Mouse (Mus musculus): Measurements from ENCODE around the gene Aqp6. TPM values are rescaled to one million over a fixed set of nuclear protein-coding genes. Genes with fewer than 3 reads are reported as not detected.

Gene Aqp6
- total RNA-seq, 1 experiment, result 0.36 TPM

- Histone ChIP-seq H3K9ac (ENCODE audit: insufficient read depth, low read depth, low read length, poor library complexity, severe bottlenecking) (no peak overlapping the region), H3K9me3 (ENCODE audit: control insufficient read depth, insufficient read depth, low read depth, low read length) (no peaks in the 10 kb centered on the region), H3K4me1 (ENCODE audit: control insufficient read depth in 2 of 2, insufficient read depth in 2 of 2, low read length in 2 of 2, poor library complexity in 1 of 2) (peaks cover 1 to 22% of the 10 kb centered on the region in 2 experiments; a peak in 2 of 4 replicates), H3K27ac (ENCODE audit: insufficient read depth, low read depth, low read length, poor library complexity, severe bottlenecking) (no peak overlapping the region), H3K4me3 (ENCODE audit: insufficient read depth in 1 of 2, low read depth in 1 of 2, low read length in 2 of 2, poor library complexity in 1 of 2, severe bottlenecking in 1 of 2) (no peak overlapping the region), H3K36me3 (ENCODE audit: control insufficient read depth, insufficient read depth, low read length, poor library complexity, severe bottlenecking) (no peaks in the 10 kb centered on the region)
- TF ChIP-seq MAFK (IDR thresholded peaks at IDR 0.05; ENCODE audit: insufficient read depth, low read depth, low read length) (no peak), CHD2 (IDR thresholded peaks at IDR 0.05; ENCODE audit: low read depth, low read length) (no peak)
- in situ Hi-C loops (cut with MboI; ENCODE audit: low sequenced_read_pairs in 2 of 2, unreplicated experiment in 2 of 2), result no loop called here
- no peak for DNase-seq (ENCODE audit: low read depth, low spot score)
Observed at GRCm38 (mm10) chr15:99605595-99605994, 4.4 kb downstream of the Aqp6 start.

- Histone ChIP-seq H3K9ac (ENCODE audit: insufficient read depth, low read depth, low read length, poor library complexity, severe bottlenecking) (no peak overlapping the region), H3K27ac (ENCODE audit: insufficient read depth, low read depth, low read length, poor library complexity, severe bottlenecking) (peak overlapping the region; percentile 25; the same call in 1 of the 2 replicates), H3K36me3 (ENCODE audit: control insufficient read depth, insufficient read depth, low read length, poor library complexity, severe bottlenecking) (no peaks in the 10 kb centered on the region), H3K4me3 (ENCODE audit: insufficient read depth in 1 of 2, low read depth in 1 of 2, low read length in 2 of 2, poor library complexity in 1 of 2, severe bottlenecking in 1 of 2) (no peak overlapping the region), H3K9me3 (ENCODE audit: control insufficient read depth, insufficient read depth, low read depth, low read length) (no peaks in the 10 kb centered on the region), H3K4me1 (ENCODE audit: control insufficient read depth in 2 of 2, insufficient read depth in 2 of 2, low read length in 2 of 2, poor library complexity in 1 of 2) (peaks cover 1 to 18% of the 10 kb centered on the region in 2 experiments; a peak in 2 of 4 replicates)
- no peak for TF ChIP-seq ZNF384 (IDR thresholded peaks at IDR 0.05; ENCODE audit: low read depth, low read length)
- TF ChIP-seq ZC3H11A (IDR thresholded peaks at IDR 0.05; ENCODE audit: borderline replicate concordance, low read depth, low read length), result no peak
- no peak for TF ChIP-seq HCFC1 (IDR thresholded peaks at IDR 0.05; ENCODE audit: borderline replicate concordance, insufficient read depth, low read length)
- no peak for TF ChIP-seq CHD2 (IDR thresholded peaks at IDR 0.05; ENCODE audit: low read depth, low read length)
- no peak for TF ChIP-seq MAFK (IDR thresholded peaks at IDR 0.05; ENCODE audit: insufficient read depth, low read depth, low read length)
- DNase-seq (ENCODE audit: low read depth, low spot score), result no peak
- in situ Hi-C loops (cut with MboI; ENCODE audit: low sequenced_read_pairs in 2 of 2, unreplicated experiment in 2 of 2), result no loop called here
Observed at GRCm38 (mm10) chr15:99606515-99606914, 5.3 kb downstream of the Aqp6 start.

GRCm38 (mm10) chr15:99607388-99608113, 6.4 kb downstream of the Aqp6 start:
- DNase-seq (ENCODE audit: low read depth, low spot score), result no peak
- Histone ChIP-seq H3K9ac (ENCODE audit: insufficient read depth, low read depth, low read length, poor library complexity, severe bottlenecking) (no peak overlapping the region), H3K27ac (ENCODE audit: insufficient read depth, low read depth, low read length, poor library complexity, severe bottlenecking) (no peak overlapping the region), H3K4me1 (ENCODE audit: control insufficient read depth in 2 of 2, insufficient read depth in 2 of 2, low read length in 2 of 2, poor library complexity in 1 of 2) (peaks cover 1 to 9% of the 10 kb centered on the region in 2 experiments; a peak in 2 of 4 replicates), H3K9me3 (ENCODE audit: control insufficient read depth, insufficient read depth, low read depth, low read length) (no peaks in the 10 kb centered on the region), H3K36me3 (ENCODE audit: control insufficient read depth, insufficient read depth, low read length, poor library complexity, severe bottlenecking) (no peaks in the 10 kb centered on the region), H3K4me3 (ENCODE audit: insufficient read depth in 1 of 2, low read depth in 1 of 2, low read length in 2 of 2, poor library complexity in 1 of 2, severe bottlenecking in 1 of 2) (no peak overlapping the region)
- in situ Hi-C loops (cut with MboI; ENCODE audit: low sequenced_read_pairs in 2 of 2, unreplicated experiment in 2 of 2), result no loop called here
- TF ChIP-seq CHD2 (IDR thresholded peaks at IDR 0.05; ENCODE audit: low read depth, low read length) (no peak), ZC3H11A (IDR thresholded peaks at IDR 0.05; ENCODE audit: borderline replicate concordance, low read depth, low read length) (no peak), HCFC1 (IDR thresholded peaks at IDR 0.05; ENCODE audit: borderline replicate concordance, insufficient read depth, low read length) (no peak), ZNF384 (IDR thresholded peaks at IDR 0.05; ENCODE audit: low read depth, low read length) (no peak), MAFK (IDR thresholded peaks at IDR 0.05; ENCODE audit: insufficient read depth, low read depth, low read length) (no peak)

GRCm38 (mm10) chr15:99608382-99609125, 7.4 kb downstream of the Aqp6 start:
- H3K9ac ChIP-seq (ENCODE audit: insufficient read depth, low read depth, low read length, poor library complexity, severe bottlenecking), result no peak overlapping the region
- no peaks in the 10 kb centered on the region for H3K36me3 ChIP-seq (ENCODE audit: control insufficient read depth, insufficient read depth, low read length, poor library complexity, severe bottlenecking)
- H3K4me1 ChIP-seq (ENCODE audit: control insufficient read depth in 2 of 2, insufficient read depth in 2 of 2, low read length in 2 of 2, poor library complexity in 1 of 2), result peaks cover 0 to 6% of the 10 kb centered on the region in 2 experiments; a peak in 1 of 4 replicates
- H3K27ac ChIP-seq (ENCODE audit: insufficient read depth, low read depth, low read length, poor library complexity, severe bottlenecking), result no peak overlapping the region
- in situ Hi-C loops (cut with MboI; ENCODE audit: low sequenced_read_pairs in 2 of 2, unreplicated experiment in 2 of 2), result no loop called here
- H3K4me3 ChIP-seq (ENCODE audit: insufficient read depth in 1 of 2, low read depth in 1 of 2, low read length in 2 of 2, poor library complexity in 1 of 2, severe bottlenecking in 1 of 2), result no peak overlapping the region
- TF ChIP-seq HCFC1 (IDR thresholded peaks at IDR 0.05; ENCODE audit: borderline replicate concordance, insufficient read depth, low read length), result no peak
- no peak for TF ChIP-seq ZC3H11A (IDR thresholded peaks at IDR 0.05; ENCODE audit: borderline replicate concordance, low read depth, low read length)
- TF ChIP-seq ZNF384 (IDR thresholded peaks at IDR 0.05; ENCODE audit: low read depth, low read length), result no peak
- no peak for TF ChIP-seq CHD2 (IDR thresholded peaks at IDR 0.05; ENCODE audit: low read depth, low read length)
- TF ChIP-seq MAFK (IDR thresholded peaks at IDR 0.05; ENCODE audit: insufficient read depth, low read depth, low read length), result no peak
- no peak for DNase-seq (ENCODE audit: low read depth, low spot score)
- no peaks in the 10 kb centered on the region for H3K9me3 ChIP-seq (ENCODE audit: control insufficient read depth, insufficient read depth, low read depth, low read length)

All from ES-E14 (cell line).